Mouse (Mus musculus): ENCODE measurements around the gene Lrch4.
"Not testable (repeated sequence)": the region's sequence is repeated elsewhere in the genome, so short reads cannot be mapped to it uniquely, and the experiment has no call there.

Lrch4 gene

GRCm38 (mm10) chr5:137613550-137613949 lies 15.4 kb upstream of the Lrch4 start, which contains the start of gene Pcolce:
TSS of gene Pcolce (minus strand) at chr5:137613784.
- DNase-seq: no peak

GRCm38 (mm10) chr5:137614921-137615320 lies 14.0 kb upstream of the Lrch4 start:
- DNase-seq: not testable (repeated sequence)

GRCm38 (mm10) chr5:137615347-137615746 lies 13.6 kb upstream of the Lrch4 start:
- DNase-seq: no peak

GRCm38 (mm10) chr5:137623937-137624530 lies 4.9 kb upstream of the Lrch4 start:
- DNase-seq: no peak

- no peak for DNase-seq
These were observed 930 bp upstream of the Lrch4 start for GRCm38 (mm10) chr5:137627991-137628390.

- peak; percentile 88 for DNase-seq
These were observed 393 bp downstream of the Lrch4 start for GRCm38 (mm10) chr5:137629306-137629721.

- peak; percentile 88 for DNase-seq
These were observed 1.1 kb downstream of the Lrch4 start for GRCm38 (mm10) chr5:137629906-137630545.

GRCm38 (mm10) chr5:137630602-137631001 lies 1.7 kb downstream of the Lrch4 start:
- DNase-seq: peak; percentile 77

GRCm38 (mm10) chr5:137631171-137631570 lies 2.2 kb downstream of the Lrch4 start:
- peak; percentile 40 for DNase-seq

- no peak for DNase-seq
These were observed 2.7 kb downstream of the Lrch4 start for GRCm38 (mm10) chr5:137631591-137631990.

GRCm38 (mm10) chr5:137633397-137634084 lies 4.6 kb downstream of the Lrch4 start:
- no peak for DNase-seq

GRCm38 (mm10) chr5:137639472-137639871 lies 10.6 kb downstream of the Lrch4 start:
- no peak for DNase-seq

- DNase-seq: no peak
These were observed 12.1 kb downstream of the Lrch4 start, which contains the start of gene Sap25 for GRCm38 (mm10) chr5:137641054-137641453. TSS of gene Sap25 (plus strand) at chr5:137641334.

GRCm38 (mm10) chr5:137642886-137643285 lies 14.0 kb downstream of the Lrch4 start:
- DNase-seq: no peak

GRCm38 (mm10) chr5:137644484-137644883 lies 15.6 kb downstream of the Lrch4 start:
- no peak for DNase-seq

- DNase-seq: no peak
These were observed 16.2 kb downstream of the Lrch4 start for GRCm38 (mm10) chr5:137645091-137645651.

- DNase-seq: peak; percentile 59
These were observed 16.8 kb downstream of the Lrch4 start, which contains the start of gene Irs3 for GRCm38 (mm10) chr5:137645652-137646091. TSS of gene Irs3 (minus strand) at chr5:137645714.

GRCm38 (mm10) chr5:137647827-137648601 lies 19.1 kb downstream of the Lrch4 start:
- DNase-seq: no peak

GRCm38 (mm10) chr5:137649251-137649650 lies 20.3 kb downstream of the Lrch4 start:
- DNase-seq: no peak

- DNase-seq: no peak
These were observed 21.0 kb downstream of the Lrch4 start for GRCm38 (mm10) chr5:137649669-137650571.

GRCm38 (mm10) chr5:137652474-137652873 lies 23.6 kb downstream of the Lrch4 start:
- DNase-seq: peak; percentile 52

Measured in kidney, adult 11 months (tissue).